Mouse (Mus musculus): ENCODE data around the gene Pde4c. TPM values are rescaled to one million over a fixed set of nuclear protein-coding genes. Genes with fewer than 3 reads are reported as not detected.
A peak's percentile ranks its signal among the peaks of the same experiment; 100 is the strongest.

Pde4c gene
- polyA plus RNA-seq, 1 experiment from 2014 or later: 1.3 TPM

DNA sequence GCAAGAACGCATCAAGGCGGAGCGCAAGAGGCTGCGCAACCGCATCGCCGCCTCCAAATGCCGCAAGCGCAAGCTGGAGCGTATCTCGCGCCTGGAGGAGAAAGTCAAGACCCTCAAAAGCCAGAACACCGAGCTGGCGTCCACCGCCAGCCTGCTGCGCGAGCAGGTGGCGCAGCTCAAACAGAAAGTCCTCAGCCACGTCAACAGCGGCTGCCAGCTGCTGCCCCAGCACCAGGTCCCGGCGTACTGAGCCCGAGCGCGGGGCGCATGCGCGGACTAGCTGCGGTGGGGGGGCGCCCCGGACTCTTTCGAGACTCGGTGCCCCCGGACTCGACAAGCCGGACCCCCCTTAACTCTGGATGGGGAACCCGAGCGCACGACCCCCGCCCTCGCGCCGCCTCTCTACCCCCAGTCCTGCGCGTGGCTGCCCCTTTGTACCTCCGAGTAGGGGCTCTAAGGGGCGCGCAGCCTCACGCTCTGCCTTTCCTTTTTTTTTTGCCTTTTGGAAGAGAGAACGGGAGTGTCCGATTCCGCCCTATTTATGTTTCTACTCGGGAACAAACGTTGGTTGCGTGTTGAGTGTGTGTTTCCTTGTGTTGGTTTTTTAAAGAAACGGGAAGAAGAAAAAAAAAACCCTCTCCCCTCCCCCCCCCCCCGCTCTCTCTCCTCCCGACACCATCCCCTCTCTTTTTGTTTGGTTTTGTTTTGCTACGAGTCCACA is 23.5 kb upstream of the Pde4c start:
- Histone ChIP-seq H3K4me3 (ENCODE audit: low read depth, low read length) (peak overlapping the region; percentile 96), H3K9ac (ENCODE audit: low read depth, low read length) (peak overlapping the region; percentile 96), H3K27me3 (replicated peaks; ENCODE audit: control insufficient read depth, insufficient read depth, low read length) (no peaks in the 10 kb centered on the region), H3K4me2 (peak overlapping the region; percentile 85), H3K9me3 (ENCODE audit: control insufficient read depth, low read length) (no peaks in the 10 kb centered on the region), H3K4me1 (replicated peaks; ENCODE audit: control insufficient read depth, insufficient read depth, low read length) (peaks cover 34% of the 10 kb centered on the region), H3K27ac (ENCODE audit: low read depth, low read length) (peak overlapping the region; percentile 99), H3K36me3 (ENCODE audit: control insufficient read depth, insufficient read depth, low read length) (no peaks in the 10 kb centered on the region; the same call in 1 of the 2 replicates)
- DNase-seq (ENCODE audit: low spot score) (peak; percentile 83), ATAC-seq (replicated peaks; ENCODE audit: low FRiP score) (no peak)
- WGBS: 1% methylated on average over 57 of the region's 59 CpGs

DNA sequence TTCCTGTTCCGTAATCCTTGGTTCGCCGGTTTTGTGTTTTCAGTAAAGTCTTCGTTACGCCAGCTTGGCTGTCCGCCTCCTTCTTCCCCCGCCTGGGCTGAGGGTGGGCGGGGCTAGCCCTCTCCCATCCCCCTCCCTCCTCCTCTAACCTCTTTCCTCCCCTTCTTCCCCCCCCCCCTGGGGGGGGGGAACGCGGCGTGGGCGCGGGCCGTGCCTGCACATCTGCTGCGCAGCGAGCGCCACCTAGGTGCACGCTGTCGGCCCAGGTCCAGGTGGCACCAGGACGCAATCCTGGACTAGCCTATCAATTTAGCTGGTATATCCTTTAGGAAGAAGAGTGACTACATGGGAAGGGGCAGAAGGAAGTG is 23.0 kb upstream of the Pde4c start:
- peak overlapping the region; percentile 99; the same call in 1 of the 2 replicates for H3K27ac ChIP-seq (ENCODE audit: low read depth, low read length)
- peak; percentile 10 for ATAC-seq (replicated peaks; ENCODE audit: low FRiP score)
- no peaks in the 10 kb centered on the region for H3K27me3 ChIP-seq (replicated peaks; ENCODE audit: control insufficient read depth, insufficient read depth, low read length)
- H3K9ac ChIP-seq (ENCODE audit: low read depth, low read length): peak overlapping the region; percentile 96
- H3K4me2 ChIP-seq: peak overlapping the region; percentile 85
- peaks cover 29% of the 10 kb centered on the region for H3K4me1 ChIP-seq (replicated peaks; ENCODE audit: control insufficient read depth, insufficient read depth, low read length)
- H3K4me3 ChIP-seq (ENCODE audit: low read depth, low read length): peak overlapping the region; percentile 96
- peak; percentile 92 for DNase-seq (ENCODE audit: low spot score)
- no peaks in the 10 kb centered on the region for H3K9me3 ChIP-seq (ENCODE audit: control insufficient read depth, low read length)
- no peaks in the 10 kb centered on the region; the same call in 1 of the 2 replicates for H3K36me3 ChIP-seq (ENCODE audit: control insufficient read depth, insufficient read depth, low read length)
- under 1% methylated on average over 20 of the region's 20 CpGs for WGBS

DNA sequence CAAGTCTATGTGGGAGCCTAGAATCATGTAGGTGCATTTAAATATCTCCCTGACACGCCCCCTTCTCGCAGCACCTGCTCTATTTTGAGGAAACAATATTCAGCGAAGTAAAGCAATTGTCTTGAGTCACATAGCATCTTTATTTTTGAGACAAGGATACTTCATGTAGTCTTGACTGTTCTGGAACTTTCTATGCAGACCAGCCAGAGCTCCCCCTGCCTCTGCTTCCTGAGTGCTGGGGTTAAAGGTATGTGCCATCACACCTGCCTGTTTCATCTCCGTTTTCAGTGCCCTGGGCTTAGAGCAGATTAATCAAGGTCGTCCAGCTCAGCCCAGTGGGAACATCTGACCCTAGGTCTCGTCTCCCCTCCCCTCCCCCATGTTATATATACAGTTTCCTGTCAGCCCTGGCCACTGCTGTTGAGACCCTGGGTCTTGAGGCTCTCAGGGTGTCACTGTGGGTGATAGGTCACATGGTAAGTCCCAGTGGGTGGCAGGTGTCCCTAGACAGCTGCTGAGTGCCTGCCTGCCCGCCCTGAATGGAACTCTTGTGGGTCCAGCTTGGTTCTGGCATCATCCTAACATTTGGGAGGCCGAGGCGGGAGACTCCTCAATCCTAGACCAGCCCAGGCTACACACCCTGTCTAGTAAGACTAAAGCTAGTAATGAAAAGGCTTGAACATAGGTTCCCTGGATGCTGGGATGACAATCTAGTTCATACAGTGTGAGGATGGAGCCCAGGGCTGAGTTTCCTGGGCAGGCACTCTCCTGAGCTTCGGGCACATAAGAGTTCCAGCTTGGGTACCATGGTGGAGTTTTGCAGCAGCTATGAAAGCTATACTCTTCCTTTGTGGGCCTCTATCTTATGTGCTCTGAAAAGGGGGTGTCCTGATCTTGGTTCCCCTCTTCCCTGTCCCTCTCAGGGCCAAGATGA is 22.2 kb upstream of the Pde4c start:
- Histone ChIP-seq H3K4me2 (peak overlapping the region; percentile 85), H3K9me3 (ENCODE audit: control insufficient read depth, low read length) (no peaks in the 10 kb centered on the region), H3K27ac (ENCODE audit: low read depth, low read length) (peak overlapping the region; percentile 99; the same call in 1 of the 2 replicates), H3K9ac (ENCODE audit: low read depth, low read length) (peak overlapping the region; percentile 96), H3K27me3 (replicated peaks; ENCODE audit: control insufficient read depth, insufficient read depth, low read length) (no peaks in the 10 kb centered on the region), H3K36me3 (ENCODE audit: control insufficient read depth, insufficient read depth, low read length) (no peaks in the 10 kb centered on the region; the same call in 1 of the 2 replicates), H3K4me1 (replicated peaks; ENCODE audit: control insufficient read depth, insufficient read depth, low read length) (peaks cover 21% of the 10 kb centered on the region), H3K4me3 (ENCODE audit: low read depth, low read length) (peak overlapping the region; percentile 96)
- ATAC-seq (replicated peaks; ENCODE audit: low FRiP score) (no peak), DNase-seq (ENCODE audit: low spot score) (no peak)
- WGBS: 56% methylated on average over 10 of the region's 10 CpGs

DNA sequence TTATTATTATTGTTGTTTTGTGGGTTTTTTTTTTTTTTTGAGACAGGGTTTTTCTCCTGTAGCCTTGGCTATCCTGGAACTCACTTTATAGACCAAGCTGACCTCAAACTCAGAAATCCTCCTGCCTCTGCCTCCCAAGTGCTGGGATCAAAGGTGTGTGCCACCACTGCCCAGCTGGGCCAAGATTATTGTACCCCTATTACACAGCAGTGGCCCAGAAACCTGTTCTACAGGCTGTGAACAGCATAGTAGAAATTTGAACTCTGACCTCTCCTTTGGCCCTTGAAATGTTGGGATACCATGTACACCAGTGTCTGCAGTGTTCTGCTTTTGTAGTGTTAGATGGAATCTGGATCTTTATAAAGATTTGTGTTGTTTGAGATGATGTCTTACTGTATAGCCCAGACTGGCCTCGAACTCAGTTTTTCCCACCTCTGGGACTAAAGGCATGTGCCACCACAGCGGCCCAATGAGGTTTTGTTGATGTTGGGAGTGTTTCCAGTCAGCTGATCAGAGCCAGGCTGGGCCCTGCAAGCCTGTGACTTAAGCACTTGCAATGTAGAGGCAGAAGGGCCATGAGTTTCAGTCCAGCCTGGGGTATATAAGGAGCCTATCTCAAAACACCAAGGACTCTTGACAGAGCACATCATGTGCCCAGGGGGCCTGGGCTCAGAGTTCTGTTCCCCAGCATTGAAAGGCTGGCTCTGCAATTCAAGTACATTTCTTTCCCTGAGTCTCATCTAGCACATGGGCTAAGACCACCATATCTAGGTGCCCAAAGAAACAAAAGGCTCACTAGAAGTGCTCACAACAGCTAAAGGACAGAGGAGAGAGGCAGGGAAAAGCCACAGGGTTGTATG is 21.3 kb upstream of the Pde4c start:
- no peak overlapping the region for H3K4me3 ChIP-seq (ENCODE audit: low read depth, low read length)
- H3K27ac ChIP-seq (ENCODE audit: low read depth, low read length): no peak overlapping the region
- WGBS: 79% methylated on average over 2 of the region's 2 CpGs
- DNase-seq (ENCODE audit: low spot score): no peak
- no peak overlapping the region for H3K9ac ChIP-seq (ENCODE audit: low read depth, low read length)
- no peaks in the 10 kb centered on the region for H3K9me3 ChIP-seq (ENCODE audit: control insufficient read depth, low read length)
- peaks cover 16% of the 10 kb centered on the region for H3K4me1 ChIP-seq (replicated peaks; ENCODE audit: control insufficient read depth, insufficient read depth, low read length)
- H3K4me2 ChIP-seq: no peak overlapping the region
- H3K27me3 ChIP-seq (replicated peaks; ENCODE audit: control insufficient read depth, insufficient read depth, low read length): no peaks in the 10 kb centered on the region
- H3K36me3 ChIP-seq (ENCODE audit: control insufficient read depth, insufficient read depth, low read length): no peaks in the 10 kb centered on the region; the same call in 1 of the 2 replicates
- ATAC-seq (replicated peaks; ENCODE audit: low FRiP score): no peak

DNA sequence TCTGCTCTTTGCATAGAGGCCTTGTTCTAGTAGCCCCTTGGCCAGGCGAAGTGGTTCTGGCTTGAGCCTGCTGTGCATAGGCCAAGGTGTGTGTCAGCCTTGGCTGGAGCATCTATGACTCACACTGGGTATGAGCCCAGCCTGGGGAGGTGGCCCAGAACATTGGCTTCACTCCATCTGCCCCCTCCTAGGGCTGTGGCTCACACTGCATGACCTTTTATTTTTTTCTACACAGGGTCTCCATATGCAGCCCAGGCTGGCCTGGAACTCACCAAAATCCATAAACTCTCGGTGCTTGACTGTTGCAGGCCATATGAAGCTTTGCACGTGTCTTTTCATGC is 20.7 kb upstream of the Pde4c start:
- no peaks in the 10 kb centered on the region; the same call in 1 of the 2 replicates for H3K36me3 ChIP-seq (ENCODE audit: control insufficient read depth, insufficient read depth, low read length)
- no peak overlapping the region for H3K4me3 ChIP-seq (ENCODE audit: low read depth, low read length)
- no peaks in the 10 kb centered on the region for H3K9me3 ChIP-seq (ENCODE audit: control insufficient read depth, low read length)
- peaks cover 10% of the 10 kb centered on the region for H3K4me1 ChIP-seq (replicated peaks; ENCODE audit: control insufficient read depth, insufficient read depth, low read length)
- ATAC-seq (replicated peaks; ENCODE audit: low FRiP score) (no peak), DNase-seq (ENCODE audit: low spot score) (no peak)
- no peak overlapping the region for H3K27ac ChIP-seq (ENCODE audit: low read depth, low read length)
- no peaks in the 10 kb centered on the region for H3K27me3 ChIP-seq (replicated peaks; ENCODE audit: control insufficient read depth, insufficient read depth, low read length)
- H3K4me2 ChIP-seq: no peak overlapping the region
- WGBS: 67% methylated on average over 3 of the region's 3 CpGs
- H3K9ac ChIP-seq (ENCODE audit: low read depth, low read length): no peak overlapping the region

DNA sequence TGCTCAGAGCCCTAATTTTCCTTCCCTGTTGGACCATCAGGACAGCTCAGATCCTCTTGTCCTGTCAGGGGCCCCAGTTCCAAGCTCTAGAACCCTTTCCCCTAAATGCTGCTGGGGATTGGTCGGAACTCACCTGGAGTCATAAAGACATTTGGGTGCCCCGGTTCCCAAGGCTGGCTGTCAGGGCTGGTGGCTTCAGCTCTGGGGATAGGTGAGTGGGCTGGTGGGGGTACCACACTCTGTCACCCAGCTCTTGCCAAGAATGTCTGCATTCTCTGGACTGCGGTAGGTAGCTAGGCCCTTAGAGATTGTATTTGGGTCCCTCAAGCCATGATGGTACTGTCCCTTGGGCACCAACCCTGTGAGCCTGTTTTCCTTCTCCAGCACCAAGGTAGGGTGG is 20.2 kb upstream of the Pde4c start, which contains the start of gene Iqcn:
Gene Iqcn (plus strand): TSS at position 171 of the 400 bp plus-strand sequence.
- Histone ChIP-seq H3K9ac (ENCODE audit: low read depth, low read length) (no peak within 1 kb of the TSS), H3K9me3 (ENCODE audit: control insufficient read depth, low read length) (no peaks in the 10 kb centered on the region), H3K4me1 (replicated peaks; ENCODE audit: control insufficient read depth, insufficient read depth, low read length) (peaks cover 6% of the 10 kb centered on the region; the same call in 1 of the 2 replicates), H3K27me3 (replicated peaks; ENCODE audit: control insufficient read depth, insufficient read depth, low read length) (no peaks in the 10 kb centered on the region), H3K36me3 (ENCODE audit: control insufficient read depth, insufficient read depth, low read length) (no peaks in the 10 kb centered on the region; the same call in 1 of the 2 replicates), H3K27ac (ENCODE audit: low read depth, low read length) (no peak within 1 kb of the TSS), H3K4me3 (ENCODE audit: low read depth, low read length) (no peak within 1 kb of the TSS), H3K4me2 (no peak within 1 kb of the TSS)
- 86% methylated on average over 3 of the region's 3 CpGs for WGBS
- DNase-seq (ENCODE audit: low spot score): no peak
- ATAC-seq (replicated peaks; ENCODE audit: low FRiP score): no peak

DNA sequence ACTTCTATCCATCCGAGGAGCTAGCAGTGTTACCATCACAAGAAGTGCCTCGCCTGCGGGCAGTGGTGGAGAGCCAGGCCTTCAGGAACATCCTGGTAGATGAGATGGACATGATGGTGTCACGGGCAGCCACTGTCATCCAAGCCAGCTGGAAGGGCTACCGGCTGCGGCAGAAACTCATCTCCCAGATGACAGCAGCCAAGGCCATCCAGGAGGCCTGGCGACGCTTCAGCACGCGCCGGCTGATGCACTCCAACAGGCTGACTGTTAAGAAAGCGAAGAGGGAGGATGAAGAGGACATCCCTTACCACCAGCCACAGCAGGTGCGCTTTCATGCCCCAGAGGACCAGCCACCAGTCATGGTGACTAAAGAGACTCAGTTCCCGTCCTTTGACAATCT is 15.2 kb upstream of the Pde4c start:
- no peak overlapping the region for H3K9ac ChIP-seq (ENCODE audit: low read depth, low read length)
- ATAC-seq (replicated peaks; ENCODE audit: low FRiP score) (no peak), DNase-seq (ENCODE audit: low spot score) (no peak)
- H3K4me2 ChIP-seq: no peak overlapping the region
- no peaks in the 10 kb centered on the region for H3K27me3 ChIP-seq (replicated peaks; ENCODE audit: control insufficient read depth, insufficient read depth, low read length)
- WGBS: 87% methylated on average over 14 of the region's 14 CpGs
- no peaks in the 10 kb centered on the region; the same call in 1 of the 2 replicates for H3K36me3 ChIP-seq (ENCODE audit: control insufficient read depth, insufficient read depth, low read length)
- no peaks in the 10 kb centered on the region for H3K4me1 ChIP-seq (replicated peaks; ENCODE audit: control insufficient read depth, insufficient read depth, low read length)
- no peak overlapping the region for H3K27ac ChIP-seq (ENCODE audit: low read depth, low read length)
- H3K9me3 ChIP-seq (ENCODE audit: control insufficient read depth, low read length): no peaks in the 10 kb centered on the region
- no peak overlapping the region for H3K4me3 ChIP-seq (ENCODE audit: low read depth, low read length)

DNA sequence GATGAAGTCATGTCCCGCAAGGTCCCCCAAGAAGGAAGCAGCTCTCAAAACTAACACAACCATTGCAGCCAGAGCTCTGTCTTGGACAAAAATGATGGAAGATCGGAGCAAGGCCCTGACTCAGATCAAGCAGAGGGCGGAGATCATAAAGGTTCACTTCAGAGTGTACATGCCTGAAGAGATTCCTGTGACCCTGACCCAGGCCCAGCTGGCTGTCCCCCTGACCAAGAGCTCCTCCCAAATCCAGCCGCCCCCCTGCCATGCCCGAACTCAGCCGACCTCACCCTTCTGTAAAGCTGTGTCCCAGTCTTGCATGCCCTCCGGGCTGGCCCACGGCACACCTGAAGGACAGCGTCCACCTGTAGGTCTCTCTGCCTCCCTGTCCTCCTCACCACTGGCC is 13.7 kb upstream of the Pde4c start:
- H3K27me3 ChIP-seq (replicated peaks; ENCODE audit: control insufficient read depth, insufficient read depth, low read length): no peaks in the 10 kb centered on the region
- no peaks in the 10 kb centered on the region for H3K9me3 ChIP-seq (ENCODE audit: control insufficient read depth, low read length)
- no peak for ATAC-seq (replicated peaks; ENCODE audit: low FRiP score)
- H3K4me3 ChIP-seq (ENCODE audit: low read depth, low read length): no peak overlapping the region
- no peak overlapping the region for H3K4me2 ChIP-seq
- no peak for DNase-seq (ENCODE audit: low spot score)
- H3K4me1 ChIP-seq (replicated peaks; ENCODE audit: control insufficient read depth, insufficient read depth, low read length): no peaks in the 10 kb centered on the region
- no peak overlapping the region for H3K9ac ChIP-seq (ENCODE audit: low read depth, low read length)
- no peak overlapping the region for H3K27ac ChIP-seq (ENCODE audit: low read depth, low read length)
- H3K36me3 ChIP-seq (ENCODE audit: control insufficient read depth, insufficient read depth, low read length): no peaks in the 10 kb centered on the region
- 88% methylated on average over 9 of the region's 9 CpGs for WGBS
